23 mouse cellular contexts compared by ENCODE assay signal in genomic region chr16:57079577-57079976, GRCm38 (mm10). TPM values are rescaled to one million over a fixed set of nuclear protein-coding genes. Genes with fewer than 3 reads are reported as not detected.
"Had no signal": no experiment of that assay in that cellular context is flagged by ENCODE, and none has a peak within 500 bp of the region (broad histone marks: within the 10 kb centered on the region; RNA-seq: fewer than 3 reads in every experiment).

No protein-coding gene starts in this region.

- H3K4me3 ChIP-seq: midbrain, embryonic 10.5 days; midbrain, embryonic 12.5 days; myocyte; neural tube, embryonic 13.5 days; neural tube, embryonic 15.5 days; stomach, embryonic 15.5 days had no signal

- DNase-seq: liver, postnatal 0 days; lung, embryonic 14.5 days; lung, postnatal 10 days; lung, postnatal 4 days; midbrain, embryonic 14.5 days; retina, postnatal 1 day; right cerebral cortex, adult 18-20 months; right cerebral cortex, postnatal 25 days; right cerebral cortex, postnatal 4 days; thymus, adult 2 months; thymus, postnatal 25 days; thymus, postnatal 4 days had no signal

- ATAC-seq: liver, postnatal 0 days; midbrain, embryonic 16.5 days had no signal

- H3K27ac ChIP-seq: midbrain, embryonic 10.5 days; midbrain, embryonic 12.5 days; neural tube, embryonic 13.5 days; neural tube, embryonic 15.5 days; stomach, embryonic 15.5 days; stomach, postnatal 0 days had no signal

- H3K9me3 ChIP-seq: midbrain, embryonic 10.5 days; midbrain, embryonic 12.5 days; neural tube, embryonic 13.5 days; neural tube, embryonic 15.5 days; stomach, embryonic 15.5 days had no signal

- H3K9ac ChIP-seq: liver, postnatal 0 days; lung, embryonic 14.5 days; midbrain, embryonic 12.5 days; neural tube, embryonic 13.5 days; neural tube, embryonic 15.5 days; stomach, embryonic 15.5 days had no signal

- H3K27me3 ChIP-seq: midbrain, embryonic 12.5 days; neural tube, embryonic 13.5 days; neural tube, embryonic 15.5 days; stomach, embryonic 15.5 days had no signal

- H3K4me2 ChIP-seq: lung, embryonic 14.5 days; midbrain, embryonic 12.5 days; neural tube, embryonic 13.5 days; neural tube, embryonic 15.5 days; stomach, embryonic 15.5 days had no signal

- H3K36me3 ChIP-seq: midbrain, embryonic 10.5 days; midbrain, embryonic 12.5 days; neural tube, embryonic 13.5 days; neural tube, embryonic 15.5 days; stomach, embryonic 15.5 days had no signal

- H3K4me1 ChIP-seq: midbrain, embryonic 10.5 days; midbrain, embryonic 12.5 days; neural tube, embryonic 13.5 days; neural tube, embryonic 15.5 days; stomach, embryonic 15.5 days had no signal

RNA-seq across cellular contexts. Expression of gene Tmem45a2, which starts 8.4 kb away (rescaled TPM):
- total RNA-seq: megakaryocyte-erythroid progenitor cell, adult 5-6 weeks had no signal
- polyA plus RNA-seq: midbrain, embryonic 10.5 days; midbrain, embryonic 12.5 days; midbrain, embryonic 14.5 days; midbrain, embryonic 16.5 days; myocyte; neural tube, embryonic 11.5 days; neural tube, embryonic 15.5 days; spleen, adult 2 months had no signal
